Mouse (Mus musculus) lung, postnatal 0 days (tissue): ENCODE measurements around the gene Slco1c1. TPM values are rescaled to one million over a fixed set of nuclear protein-coding genes. Genes with fewer than 3 reads are reported as not detected.

Experiments used
- ATAC-seq: fragments of 200-750 bp; cut with Nextera tagmentation; 2 replicates; pipeline ENCODE4 v1.8.0; 2017; ENCODE audit warnings: moderate library complexity
- DNase-seq: peaks from one replicate; pipeline ENCODE4 v3.0.0-alpha.2; 2016; ENCODE audit warnings: low spot score
- H3K27ac ChIP-seq: fragments of 300-500 bp; sonication (generic); 2 replicates; pipeline ENCODE4 v1.5.1; 2014; ENCODE audit warnings: antibody characterized with exemption, mild to moderate bottlenecking, low read length, mixed read lengths
- H3K27me3 ChIP-seq: fragments of 300-500 bp; sonication (generic); replicated peaks from 2 replicates; pipeline ENCODE4 v1.6.1; 2014; ENCODE audit warnings: low read length, mixed read lengths; ENCODE audit not compliant: insufficient read depth
- H3K36me3 ChIP-seq: fragments of 300-500 bp; sonication (generic); 2 replicates; pipeline ENCODE4 v1.6.1; 2014; ENCODE audit warnings: low read length, mixed read lengths; ENCODE audit not compliant: insufficient read depth
- H3K4me1 ChIP-seq: fragments of 300-500 bp; sonication (generic); 2 replicates; pipeline ENCODE4 v1.6.1; 2014; ENCODE audit warnings: antibody characterized with exemption, low read depth, low read length, mixed read lengths; ENCODE audit not compliant: insufficient read depth
- H3K4me2 ChIP-seq: fragments of 300-500 bp; sonication (generic); replicated peaks from 2 replicates; pipeline ENCODE4 v1.6.1; 2014; ENCODE audit warnings: low read depth, mild to moderate bottlenecking, low read length, moderate library complexity, mixed read lengths
- H3K4me3 ChIP-seq: fragments of 300-500 bp; sonication (generic); 2 replicates; pipeline ENCODE4 v1.5.1; 2014; ENCODE audit warnings: low read depth, low read length
- H3K9ac ChIP-seq: fragments of 300-500 bp; sonication (generic); replicated peaks from 2 replicates; pipeline ENCODE4 v1.6.1; 2014; ENCODE audit warnings: low read depth, mild to moderate bottlenecking
- H3K9me3 ChIP-seq: fragments of 300-500 bp; sonication (generic); 2 replicates; pipeline ENCODE4 v1.6.1; 2016; ENCODE audit warnings: low read length, mixed read lengths
- CTCF ChIP-seq: IDR thresholded peaks from 2 replicates; pipeline ENCODE4 v1.5.1; 2016; ENCODE audit warnings: antibody characterized with exemption, mild to moderate bottlenecking
- EP300 ChIP-seq: IDR thresholded peaks from 2 replicates; pipeline ENCODE4 v1.6.1; 2016; ENCODE audit warnings: antibody characterized with exemption, mild to moderate bottlenecking, control low read depth
- WGBS: fragments of 180-500 bp; shearing (Covaris S2); extraction: QIAGEN DNeasy Blood & Tissue Kit; methylation state at CpG from one replicate; pipeline ENCODE4 v1.1.7; 2014; 5-methylcytosine and 5-hydroxymethylcytosine counted together
- polyA plus RNA-seq: library from polyadenylated mRNA; unstranded; fragments of >200 nt; fragmentation: Nextera tagmentation; extraction: Ambion mirVana; gene quantifications from 2 replicates; pipeline ENCODE4 v1.2.1, GENCODE M21; 2015

Slco1c1 gene
- polyA plus RNA-seq, 1 experiment from 2014 or later = 0.17 TPM

GRCm38 (mm10) chr6:141537298-141537697, 13.1 kb downstream of the Slco1c1 start:
- Histone ChIP-seq H3K4me3 (no peak overlapping the region), H3K9ac (no peak overlapping the region), H3K36me3 (no peaks in the 10 kb centered on the region), H3K27ac (no peak overlapping the region), H3K9me3 (no peaks in the 10 kb centered on the region), H3K27me3 (no peaks in the 10 kb centered on the region), H3K4me2 (no peak overlapping the region), H3K4me1 (no peaks in the 10 kb centered on the region)
- 26% methylated on average over 3 of the region's 3 CpGs for WGBS
- DNase-seq = no peak
- no peak for TF ChIP-seq EP300
- TF ChIP-seq CTCF = no peak
- no peak for ATAC-seq

- H3K9me3 ChIP-seq = no peaks in the 10 kb centered on the region
- no peaks in the 10 kb centered on the region for H3K27me3 ChIP-seq
- no peaks in the 10 kb centered on the region for H3K36me3 ChIP-seq
- DNase-seq = no peak
- no peak overlapping the region for H3K4me3 ChIP-seq
- 56% methylated on average over 1 of the region's 1 CpGs for WGBS
- no peak overlapping the region for H3K4me2 ChIP-seq
- ATAC-seq = no peak
- H3K27ac ChIP-seq = no peak overlapping the region
- H3K4me1 ChIP-seq = no peaks in the 10 kb centered on the region
- TF ChIP-seq CTCF (no peak), EP300 (no peak)
- no peak overlapping the region for H3K9ac ChIP-seq
These were observed 17.0 kb downstream of the Slco1c1 start for GRCm38 (mm10) chr6:141541136-141541535.

GRCm38 (mm10) chr6:141543344-141543743, 19.2 kb downstream of the Slco1c1 start:
- H3K9ac ChIP-seq = no peak overlapping the region
- H3K4me3 ChIP-seq = no peak overlapping the region
- WGBS = 58% methylated on average over 7 of the region's 7 CpGs
- H3K36me3 ChIP-seq = no peaks in the 10 kb centered on the region
- H3K4me1 ChIP-seq = no peaks in the 10 kb centered on the region
- DNase-seq = no peak
- no peak for ATAC-seq
- no peak overlapping the region for H3K27ac ChIP-seq
- H3K9me3 ChIP-seq = no peaks in the 10 kb centered on the region
- no peak overlapping the region for H3K4me2 ChIP-seq
- TF ChIP-seq CTCF (no peak), EP300 (no peak)
- H3K27me3 ChIP-seq = no peaks in the 10 kb centered on the region

GRCm38 (mm10) chr6:141558118-141558517, 34.0 kb downstream of the Slco1c1 start:
- 78% methylated on average over 1 of the region's 1 CpGs for WGBS
- no peak for ATAC-seq
- Histone ChIP-seq H3K4me3 (no peak overlapping the region), H3K27ac (no peak overlapping the region), H3K9me3 (no peaks in the 10 kb centered on the region), H3K4me2 (no peak overlapping the region), H3K4me1 (no peaks in the 10 kb centered on the region), H3K27me3 (no peaks in the 10 kb centered on the region), H3K9ac (no peak overlapping the region), H3K36me3 (no peaks in the 10 kb centered on the region)
- no peak for DNase-seq
- TF ChIP-seq EP300 (no peak), CTCF (no peak)

GRCm38 (mm10) chr6:141567366-141567765, 43.2 kb downstream of the Slco1c1 start:
- H3K4me3 ChIP-seq = no peak overlapping the region
- no peak for ATAC-seq
- TF ChIP-seq EP300 (no peak), CTCF (no peak)
- H3K27ac ChIP-seq = no peak overlapping the region
- H3K27me3 ChIP-seq = no peaks in the 10 kb centered on the region
- no peak overlapping the region for H3K9ac ChIP-seq
- no peaks in the 10 kb centered on the region for H3K4me1 ChIP-seq
- H3K4me2 ChIP-seq = no peak overlapping the region
- no peaks in the 10 kb centered on the region for H3K36me3 ChIP-seq
- DNase-seq = no peak
- no peaks in the 10 kb centered on the region for H3K9me3 ChIP-seq
- 71% methylated on average over 2 of the region's 2 CpGs for WGBS

GRCm38 (mm10) chr6:141567852-141568558, 43.8 kb downstream of the Slco1c1 start:
- Histone ChIP-seq H3K9me3 (no peaks in the 10 kb centered on the region), H3K27ac (no peak overlapping the region), H3K36me3 (no peaks in the 10 kb centered on the region), H3K4me3 (no peak overlapping the region), H3K4me1 (no peaks in the 10 kb centered on the region), H3K9ac (no peak overlapping the region), H3K27me3 (no peaks in the 10 kb centered on the region), H3K4me2 (no peak overlapping the region)
- ATAC-seq (no peak), DNase-seq (no peak)
- TF ChIP-seq EP300 = no peak
- WGBS = 77% methylated on average over 10 of the region's 10 CpGs

GRCm38 (mm10) chr6:141568559-141568946, 44.4 kb downstream of the Slco1c1 start:
- Histone ChIP-seq H3K9me3 (no peaks in the 10 kb centered on the region), H3K4me1 (no peaks in the 10 kb centered on the region), H3K9ac (no peak overlapping the region), H3K36me3 (no peaks in the 10 kb centered on the region), H3K27me3 (no peaks in the 10 kb centered on the region), H3K4me3 (no peak overlapping the region), H3K27ac (no peak overlapping the region), H3K4me2 (no peak overlapping the region)
- DNase-seq (no peak), ATAC-seq (no peak)
- WGBS = 56% methylated on average over 3 of the region's 3 CpGs
- no peak for TF ChIP-seq CTCF
- no peak for TF ChIP-seq EP300
